Mouse (Mus musculus) hindbrain, embryonic 16.5 days (tissue): ENCODE results near the gene Olfr1499. TPM values are rescaled to one million over a fixed set of nuclear protein-coding genes. Genes with fewer than 3 reads are reported as not detected.

Experiments used
- ATAC-seq: fragments of 200-750 bp; cut with Nextera tagmentation; 2 replicates; pipeline ENCODE4 v1.8.0; 2017; ENCODE audit warnings: moderate TSS enrichment, moderate library complexity
- H3K27ac ChIP-seq: fragments of 300-500 bp; sonication (generic); 2 replicates; pipeline ENCODE4 v1.5.1; 2014; ENCODE audit warnings: low read depth, mild to moderate bottlenecking, control low read depth, low read length, moderate library complexity
- H3K27me3 ChIP-seq: fragments of 300-500 bp; sonication (generic); replicated peaks from 2 replicates; pipeline ENCODE4 v1.6.1; 2014; ENCODE audit warnings: low read length; ENCODE audit not compliant: control insufficient read depth, insufficient read depth
- H3K36me3 ChIP-seq: fragments of 300-500 bp; sonication (generic); 2 replicates; pipeline ENCODE4 v1.6.1; 2014; ENCODE audit warnings: mild to moderate bottlenecking, low read length, moderate library complexity, mixed read lengths; ENCODE audit not compliant: control insufficient read depth, insufficient read depth
- H3K4me1 ChIP-seq: fragments of 300-500 bp; sonication (generic); 2 replicates; pipeline ENCODE4 v1.6.1; 2014; ENCODE audit warnings: low read depth, low read length; ENCODE audit not compliant: control insufficient read depth, insufficient read depth
- H3K4me2 ChIP-seq: fragments of 300-500 bp; sonication (generic); 2 replicates; pipeline ENCODE4 v1.6.1; 2014; ENCODE audit warnings: mild to moderate bottlenecking, low read length, control low read depth, moderate library complexity
- H3K4me3 ChIP-seq: fragments of 300-500 bp; sonication (generic); 2 replicates; pipeline ENCODE4 v1.5.1; 2014; ENCODE audit warnings: mild to moderate bottlenecking, low read length, control low read depth, moderate library complexity
- H3K9ac ChIP-seq: fragments of 300-500 bp; sonication (generic); 2 replicates; pipeline ENCODE4 v1.6.1; 2014; ENCODE audit warnings: low read depth, mild to moderate bottlenecking, control low read depth, low read length, moderate library complexity
- H3K9me3 ChIP-seq: fragments of 300-500 bp; sonication (generic); 2 replicates; pipeline ENCODE4 v1.6.1; 2014; ENCODE audit warnings: mild to moderate bottlenecking, low read length, moderate library complexity; ENCODE audit not compliant: control insufficient read depth
- WGBS: fragments of 180-500 bp; shearing (Covaris S2); extraction: QIAGEN DNeasy Blood & Tissue Kit; methylation state at CpG from one replicate; pipeline ENCODE4 v1.1.7; 2014; 5-methylcytosine and 5-hydroxymethylcytosine counted together
- polyA plus RNA-seq: library from polyadenylated mRNA; unstranded; fragments of >200 nt; fragmentation: Nextera tagmentation; extraction: Ambion mirVana; gene quantifications from 2 replicates; pipeline ENCODE4 v1.2.1, GENCODE M21; 2015

The Olfr1499 gene
- polyA plus RNA-seq, 1 experiment from 2014 or later: not detected

- no peak for ATAC-seq
- no peaks in the 10 kb centered on the region for H3K36me3 ChIP-seq
- H3K4me3 ChIP-seq: no peak within 1 kb of the TSS
- no peak within 1 kb of the TSS for H3K27ac ChIP-seq
- H3K4me2 ChIP-seq: no peak within 1 kb of the TSS
- H3K27me3 ChIP-seq: no peaks in the 10 kb centered on the region
- 87% methylated on average over 1 of the region's 1 CpGs for WGBS
- no peaks in the 10 kb centered on the region for H3K4me1 ChIP-seq
- H3K9me3 ChIP-seq: no peaks in the 10 kb centered on the region
- H3K9ac ChIP-seq: no peak within 1 kb of the TSS
Observed at GRCm38 (mm10) chr19:13777578-13777977, 41.7 kb downstream of the Olfr1499 start, which contains the start of gene Olfr1496. Gene Olfr1496, plus strand, starts transcription at chr19:13777878.

GRCm38 (mm10) chr19:13768565-13769276 is 50.5 kb downstream of the Olfr1499 start:
- no peak overlapping the region for H3K4me3 ChIP-seq
- H3K27me3 ChIP-seq: no peaks in the 10 kb centered on the region
- H3K9ac ChIP-seq: no peak overlapping the region
- no peak for ATAC-seq
- no peaks in the 10 kb centered on the region; the same call in 1 of the 2 replicates for H3K9me3 ChIP-seq
- WGBS: 92% methylated on average over 9 of the region's 9 CpGs
- H3K4me1 ChIP-seq: no peaks in the 10 kb centered on the region
- no peaks in the 10 kb centered on the region for H3K36me3 ChIP-seq
- H3K4me2 ChIP-seq: no peak overlapping the region
- no peak overlapping the region for H3K27ac ChIP-seq

GRCm38 (mm10) chr19:13764306-13764705 is 54.9 kb downstream of the Olfr1499 start, which contains the start of gene Olfr1495:
Gene Olfr1495, plus strand, starts transcription at chr19:13764606.
- no peak for ATAC-seq
- Histone ChIP-seq H3K27me3 (no peaks in the 10 kb centered on the region), H3K4me2 (no peak within 1 kb of the TSS), H3K4me3 (no peak within 1 kb of the TSS), H3K4me1 (no peaks in the 10 kb centered on the region), H3K9me3 (no peaks in the 10 kb centered on the region), H3K27ac (no peak within 1 kb of the TSS), H3K36me3 (no peaks in the 10 kb centered on the region), H3K9ac (no peak within 1 kb of the TSS)
- WGBS: 80% methylated on average over 3 of the region's 3 CpGs

Other genes starting within 250 kb of the Olfr1499 start
- not detected in 2 replicates for gene Olfr1484, start 235.9 kb downstream of the Olfr1499 start, polyA plus RNA-seq
- gene Olfr1487, start 202.1 kb downstream of the Olfr1499 start, polyA plus RNA-seq: not detected in 2 replicates
- not detected in 2 replicates for gene Olfr1489, start 187.8 kb downstream of the Olfr1499 start, polyA plus RNA-seq
- gene Olfr1490, start 168.4 kb downstream of the Olfr1499 start, polyA plus RNA-seq: not detected in 2 replicates
- gene Olfr1491, start 122.2 kb downstream of the Olfr1499 start, polyA plus RNA-seq: not detected in 2 replicates
- not detected in 2 replicates for gene Olfr1493-ps1, start 96.2 kb downstream of the Olfr1499 start, polyA plus RNA-seq
- gene Olfr1494, start 79.7 kb downstream of the Olfr1499 start, polyA plus RNA-seq: not detected in 2 replicates
- gene Olfr1495, start 54.8 kb downstream of the Olfr1499 start, polyA plus RNA-seq: not detected in 2 replicates
- not detected in 2 replicates for gene Olfr1496, start 41.6 kb downstream of the Olfr1499 start, polyA plus RNA-seq
- gene Olfr1497, start 21.2 kb downstream of the Olfr1499 start, polyA plus RNA-seq: not detected in 2 replicates
- gene Olfr1500, start 11.0 kb upstream of the Olfr1499 start, polyA plus RNA-seq: not detected in 2 replicates
- gene Olfr1501, start 31.2 kb upstream of the Olfr1499 start, polyA plus RNA-seq: not detected in 2 replicates
- not detected in 2 replicates for gene Olfr1502, start 42.3 kb upstream of the Olfr1499 start, polyA plus RNA-seq
- gene Olfr1504, start 78.5 kb upstream of the Olfr1499 start, polyA plus RNA-seq: not detected in 2 replicates
- not detected in 2 replicates for gene Olfr1505, start 94.1 kb upstream of the Olfr1499 start, polyA plus RNA-seq